ENCODE assay signal across 13 mouse cellular contexts in genomic region chr3:132855458-132856212, GRCm38 (mm10).
DNase-seq lines count a peak whose midpoint lies in the region; ATAC-seq lines count a peak whose summit lies in the region.
"Had no signal": no experiment of that assay in that cellular context is flagged by ENCODE, and none has a peak within 500 bp of the region (broad histone marks: within the 10 kb centered on the region; RNA-seq: fewer than 3 reads in every experiment).

No protein-coding gene starts in this region.

- no peak overlapping the region for H3K4me2 ChIP-seq in hindbrain, embryonic 12.5 days (replicated peaks)
- H3K4me2 ChIP-seq in neural tube, embryonic 11.5 days (ENCODE audit: low read depth): no peak overlapping the region
- H3K4me2 ChIP-seq in stomach, embryonic 14.5 days (replicated peaks; ENCODE audit: low read depth, low read length): no peak overlapping the region

- H3K9ac ChIP-seq in hindbrain, embryonic 12.5 days: no peak overlapping the region
- H3K9ac ChIP-seq in neural tube, embryonic 11.5 days (ENCODE audit: low read length): no peak overlapping the region
- H3K9ac ChIP-seq in stomach, embryonic 14.5 days (replicated peaks; ENCODE audit: low read depth, low read length): no peak overlapping the region

- WGBS in hindbrain, embryonic 10.5 days: 64% methylated on average over 9 of the region's 9 CpGs
- 64% methylated on average over 9 of the region's 9 CpGs for WGBS in hindbrain, embryonic 12.5 days
- 68% methylated on average over 9 of the region's 9 CpGs for WGBS in neural tube, embryonic 11.5 days
- WGBS in embryonic facial prominence, embryonic 10.5 days: 52% methylated on average over 9 of the region's 9 CpGs
- WGBS in stomach, embryonic 14.5 days: 51% methylated on average over 9 of the region's 9 CpGs

- no peak overlapping the region for H3K4me3 ChIP-seq in hindbrain, embryonic 10.5 days
- no peak overlapping the region for H3K4me3 ChIP-seq in hindbrain, embryonic 12.5 days
- H3K4me3 ChIP-seq in neural tube, embryonic 11.5 days (ENCODE audit: low read depth, low read length): no peak overlapping the region
- no peak overlapping the region for H3K4me3 ChIP-seq in embryonic facial prominence, embryonic 10.5 days
- no peak overlapping the region for H3K4me3 ChIP-seq in stomach, embryonic 14.5 days (ENCODE audit: low read depth, low read length)

- H3K9me3 ChIP-seq in hindbrain, embryonic 10.5 days: no peaks in the 10 kb centered on the region
- no peaks in the 10 kb centered on the region for H3K9me3 ChIP-seq in hindbrain, embryonic 12.5 days (replicated peaks)
- H3K9me3 ChIP-seq in neural tube, embryonic 11.5 days (ENCODE audit: control insufficient read depth, low read length): no peaks in the 10 kb centered on the region
- no peaks in the 10 kb centered on the region for H3K9me3 ChIP-seq in embryonic facial prominence, embryonic 10.5 days
- no peaks in the 10 kb centered on the region for H3K9me3 ChIP-seq in stomach, embryonic 14.5 days (ENCODE audit: control insufficient read depth, low read depth, low read length)

- peak overlapping the region; percentile 62 for H3K27ac ChIP-seq in hindbrain, embryonic 10.5 days
- no peak overlapping the region for H3K27ac ChIP-seq in hindbrain, embryonic 12.5 days
- no peak overlapping the region for H3K27ac ChIP-seq in neural tube, embryonic 11.5 days (ENCODE audit: low read depth, low read length)
- peak overlapping the region; percentile 81 for H3K27ac ChIP-seq in embryonic facial prominence, embryonic 10.5 days (replicated peaks)
- H3K27ac ChIP-seq in stomach, embryonic 14.5 days (ENCODE audit: low read length): no peak overlapping the region

- no peak for ATAC-seq in hindbrain, embryonic 12.5 days (ENCODE audit: low FRiP score)
- ATAC-seq in neural tube, embryonic 11.5 days (ENCODE audit: insufficient read depth, low FRiP score, low TSS enrichment): no peak
- 0 out of 2 replicates have a peak, but pooled peaks have one; percentile 62 for ATAC-seq in stomach, embryonic 14.5 days (ENCODE audit: insufficient number of reproducible peaks, insufficient read depth, low FRiP score, low read depth)

- peak; percentile 40 for DNase-seq in hindbrain, embryonic 10.5 days (ENCODE audit: low spot score)
- peak; percentile 30 for DNase-seq in neural tube, embryonic 11.5 days (ENCODE audit: low spot score)
- no peak for DNase-seq in neural tube, embryonic 10.5 days (ENCODE audit: extremely low spot score, low spot score)
- DNase-seq in embryonic facial prominence, embryonic 10.5 days (ENCODE audit: low spot score): peak; percentile 71
- DNase-seq in layer of hippocampus, postnatal 10 days (ENCODE audit: low spot score in 2 of 2): no peak
- DNase-seq in heart, postnatal 10 days: no peak
- DNase-seq: cerebellum, adult 11 months; gastrocnemius, postnatal 25 days; heart, postnatal 36 days; left cerebral cortex, postnatal 4 days; right cerebral cortex, postnatal 14 days had no signal

- peaks cover 33% of the 10 kb centered on the region for H3K4me1 ChIP-seq in hindbrain, embryonic 10.5 days (replicated peaks)
- no peaks in the 10 kb centered on the region for H3K4me1 ChIP-seq in hindbrain, embryonic 12.5 days
- no peaks in the 10 kb centered on the region for H3K4me1 ChIP-seq in neural tube, embryonic 11.5 days (ENCODE audit: control insufficient read depth, insufficient read depth, low read length)
- peaks cover 59% of the 10 kb centered on the region for H3K4me1 ChIP-seq in embryonic facial prominence, embryonic 10.5 days
- H3K4me1 ChIP-seq in stomach, embryonic 14.5 days (ENCODE audit: control insufficient read depth, insufficient read depth, low read length): no peaks in the 10 kb centered on the region; the same call in 1 of the 2 replicates

- no peaks in the 10 kb centered on the region for H3K36me3 ChIP-seq in hindbrain, embryonic 10.5 days
- no peaks in the 10 kb centered on the region for H3K36me3 ChIP-seq in hindbrain, embryonic 12.5 days
- no peaks in the 10 kb centered on the region for H3K36me3 ChIP-seq in neural tube, embryonic 11.5 days (ENCODE audit: control insufficient read depth, insufficient read depth, low read length)
- H3K36me3 ChIP-seq in embryonic facial prominence, embryonic 10.5 days (replicated peaks): no peaks in the 10 kb centered on the region
- no peaks in the 10 kb centered on the region for H3K36me3 ChIP-seq in stomach, embryonic 14.5 days (ENCODE audit: control insufficient read depth, insufficient read depth, low read length)

- intact Hi-C loops in heart, postnatal 10 days (cut with DNase I): no loop called here

- no peaks in the 10 kb centered on the region for H3K27me3 ChIP-seq in hindbrain, embryonic 10.5 days (ENCODE audit: insufficient read depth, poor library complexity, severe bottlenecking)
- no peaks in the 10 kb centered on the region for H3K27me3 ChIP-seq in hindbrain, embryonic 12.5 days
- H3K27me3 ChIP-seq in neural tube, embryonic 11.5 days (ENCODE audit: control insufficient read depth, insufficient read depth, low read length): no peaks in the 10 kb centered on the region
- H3K27me3 ChIP-seq in embryonic facial prominence, embryonic 10.5 days (replicated peaks; ENCODE audit: low read depth, poor library complexity, severe bottlenecking): no peaks in the 10 kb centered on the region
- no peaks in the 10 kb centered on the region for H3K27me3 ChIP-seq in stomach, embryonic 14.5 days (ENCODE audit: control insufficient read depth, insufficient read depth, low read length)

Comparison
In these comparisons a context has a peak if more than half of its experiments do, and no peak if none do; other contexts are left out.
1. DNase-seq: peak in hindbrain, embryonic 10.5 days (single experiment), neural tube, embryonic 11.5 days (single experiment) and embryonic facial prominence, embryonic 10.5 days (single experiment); none in neural tube, embryonic 10.5 days (single experiment), layer of hippocampus, postnatal 10 days (0 of 2) and heart, postnatal 10 days (0 of 2).
2. H3K27ac ChIP-seq: peak in hindbrain, embryonic 10.5 days (single experiment) and embryonic facial prominence, embryonic 10.5 days (single experiment); none in hindbrain, embryonic 12.5 days (single experiment), neural tube, embryonic 11.5 days (single experiment) and stomach, embryonic 14.5 days (single experiment).